Mouse (Mus musculus) G1E (cell line): ENCODE measurements around the gene Antxr1. TPM values are rescaled to one million over a fixed set of nuclear protein-coding genes. Genes with fewer than 3 reads are reported as not detected.

ENCODE experiments used
- ATAC-seq: 2 replicates; pipeline ENCODE4 v1.8.0; 2016; ENCODE audit warnings: mild to moderate bottlenecking; ENCODE audit not compliant: insufficient number of reproducible peaks, poor library complexity, low FRiP score, severe bottlenecking; ENCODE audit errors: extremely low read depth
- DNase-seq: peaks from one replicate; pipeline ENCODE4 v3.0.0; 2012; ENCODE audit warnings: low spot score
- H3K27me3 ChIP-seq: 2 replicates; pipeline ENCODE4 v1.6.1; 2012; ENCODE audit warnings: mild to moderate bottlenecking, low read length, inconsistent platforms; ENCODE audit not compliant: insufficient read depth
- H3K36me3 ChIP-seq: replicated peaks from 2 replicates; pipeline ENCODE3; 2012; ENCODE audit warnings: mild to moderate bottlenecking, inconsistent platforms
- H3K4me1 ChIP-seq: 2 replicates; pipeline ENCODE4 v1.6.1; 2012; ENCODE audit warnings: low read depth, low read length, inconsistent platforms, mixed read lengths; ENCODE audit not compliant: insufficient read depth
- H3K4me3 ChIP-seq: 2 replicates; pipeline ENCODE4 v1.5.1; 2012; ENCODE audit warnings: low read depth, mild to moderate bottlenecking, inconsistent platforms, low read length, moderate library complexity, mixed read lengths
- H3K9me3 ChIP-seq: replicated peaks from 2 replicates; pipeline ENCODE4 v1.6.1; 2012; ENCODE audit warnings: inconsistent platforms
- CTCF ChIP-seq: IDR thresholded peaks from 2 replicates; pipeline ENCODE4 v1.5.1; 2012; ENCODE audit warnings: low read depth, low read length, inconsistent platforms, mixed read lengths
- GATA1 ChIP-seq: IDR thresholded peaks from 2 replicates; pipeline ENCODE4 v1.6.1; 2012; ENCODE audit warnings: borderline replicate concordance, low read length, inconsistent platforms, mixed read lengths
- GATA2 ChIP-seq: IDR thresholded peaks from 2 replicates; pipeline ENCODE4 v1.6.1; 2012; ENCODE audit warnings: low read depth, low read length, inconsistent platforms, borderline replicate concordance
- POLR2AphosphoS5 ChIP-seq: IDR thresholded peaks from 2 replicates; pipeline ENCODE4 v1.6.1; 2012; ENCODE audit warnings: low read depth, low read length, inconsistent platforms; ENCODE audit not compliant: insufficient replicate concordance
- TAL1 ChIP-seq: conservative IDR thresholded peaks from 2 replicates; pipeline ENCODE4 v1.6.1; 2012; ENCODE audit warnings: low read depth, low read length, inconsistent platforms, mixed read lengths
- polyA plus RNA-seq: library from polyadenylated mRNA; stranded (reverse); fragments of >175 nt; gene quantifications from 2 replicates; pipeline ENCODE4 v1.2.3, GENCODE M21; 2012
- total RNA-seq, 2 experiments: library from RNA; stranded (forward) in 1 of 2; stranded (reverse) in 1 of 2; fragments of 200-1000 nt in 1 of 2; fragments of >200 nt in 1 of 2; fragmentation: Nextera tagmentation in 1 of 2; gene quantifications; 2 replicates each; pipeline ENCODE4 v1.2.3; 2014 to 2017

Antxr1 gene
- total and polyA plus RNA-seq, 3 experiments: 0.16 TPM; not detected in 2

GRCm38 (mm10) chr6:87257981-87258775 lies 77.4 kb downstream of the Antxr1 start:
- DNase-seq (no peak), ATAC-seq (no peak)
- TF ChIP-seq POLR2AphosphoS5 (no peak), GATA2 (no peak), CTCF (no peak), GATA1 (no peak), TAL1 (no peak)
- H3K4me3 ChIP-seq: no peak overlapping the region
- H3K9me3 ChIP-seq: no peaks in the 10 kb centered on the region
- no peaks in the 10 kb centered on the region for H3K36me3 ChIP-seq
- H3K27me3 ChIP-seq: peaks cover 44% of the 10 kb centered on the region
- peaks cover 3% of the 10 kb centered on the region; the same call in 1 of the 2 replicates for H3K4me1 ChIP-seq

- H3K36me3 ChIP-seq: no peaks in the 10 kb centered on the region
- TF ChIP-seq TAL1: no peak
- no peak for TF ChIP-seq CTCF
- no peak for TF ChIP-seq GATA1
- no peak for TF ChIP-seq GATA2
- TF ChIP-seq POLR2AphosphoS5: no peak
- H3K4me1 ChIP-seq: peaks cover 3% of the 10 kb centered on the region; the same call in 1 of the 2 replicates
- no peak overlapping the region for H3K4me3 ChIP-seq
- peaks cover 44% of the 10 kb centered on the region for H3K27me3 ChIP-seq
- no peak for ATAC-seq
- no peaks in the 10 kb centered on the region for H3K9me3 ChIP-seq
- no peak for DNase-seq
These were observed 78.2 kb downstream of the Antxr1 start for GRCm38 (mm10) chr6:87257471-87257870.

GRCm38 (mm10) chr6:87255668-87256067 lies 80.0 kb downstream of the Antxr1 start:
- Histone ChIP-seq H3K27me3 (peaks cover 38% of the 10 kb centered on the region), H3K9me3 (no peaks in the 10 kb centered on the region), H3K36me3 (no peaks in the 10 kb centered on the region), H3K4me3 (no peak overlapping the region), H3K4me1 (peaks cover 3% of the 10 kb centered on the region; the same call in 1 of the 2 replicates)
- DNase-seq (no peak), ATAC-seq (no peak)
- no peak for TF ChIP-seq GATA2
- no peak for TF ChIP-seq GATA1
- TF ChIP-seq POLR2AphosphoS5: no peak
- no peak for TF ChIP-seq TAL1
- no peak for TF ChIP-seq CTCF

- H3K4me3 ChIP-seq: no peak overlapping the region
- peaks cover 3% of the 10 kb centered on the region; the same call in 1 of the 2 replicates for H3K4me1 ChIP-seq
- H3K9me3 ChIP-seq: no peaks in the 10 kb centered on the region
- no peak for TF ChIP-seq GATA2
- no peak for TF ChIP-seq GATA1
- no peak for TF ChIP-seq POLR2AphosphoS5
- no peak for TF ChIP-seq TAL1
- no peak for TF ChIP-seq CTCF
- ATAC-seq: no peak
- peaks cover 40% of the 10 kb centered on the region for H3K27me3 ChIP-seq
- DNase-seq: no peak
- no peaks in the 10 kb centered on the region for H3K36me3 ChIP-seq
These were observed 80.9 kb downstream of the Antxr1 start for GRCm38 (mm10) chr6:87254756-87255155.

- peaks cover 3% of the 10 kb centered on the region; the same call in 1 of the 2 replicates for H3K4me1 ChIP-seq
- no peaks in the 10 kb centered on the region for H3K36me3 ChIP-seq
- H3K9me3 ChIP-seq: no peaks in the 10 kb centered on the region
- no peak for TF ChIP-seq TAL1
- TF ChIP-seq GATA2: no peak
- no peak for DNase-seq
- H3K4me3 ChIP-seq: no peak overlapping the region
- H3K27me3 ChIP-seq: peaks cover 35% of the 10 kb centered on the region
- ATAC-seq: no peak
These were observed 83.9 kb downstream of the Antxr1 start for GRCm38 (mm10) chr6:87251716-87252115.

GRCm38 (mm10) chr6:87250701-87251100 lies 84.9 kb downstream of the Antxr1 start:
- Histone ChIP-seq H3K9me3 (no peaks in the 10 kb centered on the region), H3K36me3 (no peaks in the 10 kb centered on the region), H3K4me3 (no peak overlapping the region), H3K4me1 (peaks cover under 1% of the 10 kb centered on the region; the same call in 1 of the 2 replicates), H3K27me3 (peaks cover 36% of the 10 kb centered on the region)
- DNase-seq (no peak), ATAC-seq (no peak)
- TF ChIP-seq POLR2AphosphoS5 (no peak), GATA2 (no peak), CTCF (no peak), GATA1 (no peak), TAL1 (no peak)
